Mouse (Mus musculus): Measurements from ENCODE around the gene Fggy. TPM values are rescaled to one million over a fixed set of nuclear protein-coding genes. Genes with fewer than 3 reads are reported as not detected.

The Fggy gene
- polyA plus RNA-seq, 1 experiment from 2014 or later, result 30.0 TPM

DNA sequence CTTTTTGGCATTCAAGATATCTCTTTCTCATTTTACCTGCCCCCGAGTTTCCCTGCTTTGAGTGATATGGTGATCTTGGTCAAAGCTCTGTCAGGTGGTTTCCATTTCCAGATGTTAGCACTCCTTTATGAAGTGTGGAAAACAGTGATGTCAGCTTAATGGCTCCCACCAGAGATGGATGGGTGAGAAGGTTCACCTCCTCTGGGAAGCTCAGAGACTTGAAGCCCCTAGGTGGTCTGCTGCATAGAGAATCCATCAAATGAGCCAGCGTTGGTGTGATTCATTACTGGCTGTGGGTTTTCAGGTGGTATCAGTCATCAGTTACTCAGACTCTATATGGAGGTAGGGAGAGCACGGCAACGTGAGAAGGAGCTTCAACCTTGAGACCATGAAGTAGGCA lies 44.5 kb downstream of the Fggy start:
- Histone ChIP-seq H3K4me2 (no peak overlapping the region), H3K9ac (no peak overlapping the region), H3K36me3 (no peaks in the 10 kb centered on the region), H3K4me3 (replicated peaks) (no peak overlapping the region), H3K9me3 (replicated peaks) (no peaks in the 10 kb centered on the region), H3K4me1 (peaks cover 2% of the 10 kb centered on the region; the same call in 1 of the 2 replicates), H3K27ac (no peak overlapping the region), H3K27me3 (no peaks in the 10 kb centered on the region)
- ATAC-seq (replicated peaks; ENCODE audit: low FRiP score), result no peak
- 57% methylated on average over 4 of the region's 4 CpGs for WGBS

GRCm38 (mm10) chr4:95603254-95603653 lies 45.9 kb downstream of the Fggy start:
- WGBS, result 28% methylated on average over 1 of the region's 1 CpGs
- H3K27me3 ChIP-seq, result no peaks in the 10 kb centered on the region
- H3K4me2 ChIP-seq, result no peak overlapping the region

GRCm38 (mm10) chr4:95610663-95611062 lies 53.4 kb downstream of the Fggy start:
- no peaks in the 10 kb centered on the region for H3K9me3 ChIP-seq (replicated peaks)
- no peak overlapping the region for H3K4me2 ChIP-seq
- H3K4me3 ChIP-seq (replicated peaks), result no peak overlapping the region
- H3K9ac ChIP-seq, result no peak overlapping the region
- no peak for ATAC-seq (replicated peaks; ENCODE audit: low FRiP score)
- H3K4me1 ChIP-seq, result no peaks in the 10 kb centered on the region
- H3K27me3 ChIP-seq, result no peaks in the 10 kb centered on the region
- 94% methylated on average over 1 of the region's 1 CpGs for WGBS
- no peak overlapping the region for H3K27ac ChIP-seq
- no peaks in the 10 kb centered on the region for H3K36me3 ChIP-seq

More at GRCm38 (mm10) chr4:95603254-95603653, 45.9 kb downstream of the Fggy start:
- Histone ChIP-seq H3K4me3 (replicated peaks) (no peak overlapping the region), H3K9me3 (replicated peaks) (no peaks in the 10 kb centered on the region), H3K9ac (no peak overlapping the region), H3K4me1 (peaks cover 2% of the 10 kb centered on the region; the same call in 1 of the 2 replicates), H3K36me3 (no peaks in the 10 kb centered on the region), H3K27ac (no peak overlapping the region)
- peak; percentile 71; the same call in 1 of the 2 replicates for ATAC-seq (replicated peaks; ENCODE audit: low FRiP score)

GRCm38 (mm10) chr4:95611390-95611789 lies 54.1 kb downstream of the Fggy start:
- H3K27ac ChIP-seq, result no peak overlapping the region
- 87% methylated on average over 6 of the region's 6 CpGs for WGBS

GRCm38 (mm10) chr4:95621046-95621445 lies 63.7 kb downstream of the Fggy start:
- Histone ChIP-seq H3K4me3 (replicated peaks) (no peak overlapping the region), H3K4me2 (no peak overlapping the region), H3K4me1 (peaks cover 5% of the 10 kb centered on the region), H3K27ac (no peak overlapping the region), H3K27me3 (no peaks in the 10 kb centered on the region), H3K36me3 (no peaks in the 10 kb centered on the region), H3K9me3 (replicated peaks) (no peaks in the 10 kb centered on the region), H3K9ac (no peak overlapping the region)
- ATAC-seq (replicated peaks; ENCODE audit: low FRiP score), result no peak
- WGBS, result 73% methylated on average over 3 of the region's 3 CpGs

More at GRCm38 (mm10) chr4:95611390-95611789, 54.1 kb downstream of the Fggy start:
- Histone ChIP-seq H3K27me3 (no peaks in the 10 kb centered on the region), H3K4me1 (no peaks in the 10 kb centered on the region), H3K4me3 (replicated peaks) (no peak overlapping the region), H3K9ac (no peak overlapping the region), H3K9me3 (replicated peaks) (no peaks in the 10 kb centered on the region), H3K36me3 (no peaks in the 10 kb centered on the region), H3K4me2 (no peak overlapping the region)
- no peak for ATAC-seq (replicated peaks; ENCODE audit: low FRiP score)

- Histone ChIP-seq H3K4me2 (no peak overlapping the region), H3K36me3 (no peaks in the 10 kb centered on the region), H3K9me3 (replicated peaks) (no peaks in the 10 kb centered on the region), H3K27me3 (no peaks in the 10 kb centered on the region), H3K4me1 (no peaks in the 10 kb centered on the region), H3K4me3 (replicated peaks) (no peak overlapping the region), H3K27ac (no peak overlapping the region), H3K9ac (no peak overlapping the region)
- ATAC-seq (replicated peaks; ENCODE audit: low FRiP score), result no peak
- 81% methylated on average over 3 of the region's 3 CpGs for WGBS
These were observed 67.4 kb downstream of the Fggy start for GRCm38 (mm10) chr4:95624696-95625095.

DNA sequence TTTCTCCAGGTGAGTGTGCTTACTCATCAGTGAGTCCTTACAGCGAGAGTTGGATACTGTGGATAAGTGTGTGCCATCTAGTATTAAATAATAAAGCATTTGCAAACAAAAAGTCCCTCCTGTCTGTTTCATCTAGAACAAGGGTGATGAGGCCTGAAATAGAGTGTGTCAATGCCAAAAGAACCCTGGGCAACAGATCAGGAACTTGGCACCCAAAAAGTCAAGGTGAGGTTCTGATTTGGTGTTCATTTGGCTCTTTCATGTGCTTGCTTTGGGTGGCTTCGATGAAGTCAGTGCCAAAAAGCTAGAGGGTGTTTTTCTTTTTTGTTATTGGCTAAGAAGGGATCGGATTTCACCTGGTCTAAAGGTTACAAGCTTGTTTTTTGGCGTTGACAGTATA lies 68.3 kb downstream of the Fggy start:
- Histone ChIP-seq H3K9me3 (replicated peaks) (no peaks in the 10 kb centered on the region), H3K9ac (no peak overlapping the region), H3K4me2 (no peak overlapping the region), H3K27ac (no peak overlapping the region), H3K4me1 (no peaks in the 10 kb centered on the region), H3K4me3 (replicated peaks) (no peak overlapping the region), H3K27me3 (no peaks in the 10 kb centered on the region), H3K36me3 (no peaks in the 10 kb centered on the region)
- WGBS, result 59% methylated on average over 4 of the region's 4 CpGs
- no peak for ATAC-seq (replicated peaks; ENCODE audit: low FRiP score)

DNA sequence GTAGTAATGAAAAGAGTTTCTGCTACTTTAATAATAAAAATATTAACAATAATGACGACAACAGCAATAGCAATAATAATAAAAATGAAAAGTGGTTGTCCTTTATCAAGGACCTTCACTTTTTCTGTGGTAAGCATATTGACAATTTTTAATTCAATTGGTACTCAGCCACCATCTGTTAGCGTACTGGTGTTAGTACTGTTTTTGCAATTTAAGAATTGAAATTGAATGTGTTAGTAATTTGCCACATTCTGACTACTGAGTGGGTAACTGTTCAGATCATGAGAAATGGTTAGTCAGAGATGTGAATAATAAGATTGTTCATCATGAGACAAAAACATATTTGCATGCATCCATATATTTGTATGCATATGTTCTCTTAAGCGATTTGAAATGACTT lies 68.9 kb downstream of the Fggy start:
- Histone ChIP-seq H3K9ac (no peak overlapping the region), H3K4me1 (no peaks in the 10 kb centered on the region), H3K27ac (no peak overlapping the region), H3K27me3 (no peaks in the 10 kb centered on the region), H3K4me2 (no peak overlapping the region), H3K4me3 (replicated peaks) (no peak overlapping the region), H3K9me3 (replicated peaks) (no peaks in the 10 kb centered on the region), H3K36me3 (no peaks in the 10 kb centered on the region)
- 92% methylated on average over 3 of the region's 3 CpGs for WGBS
- no peak for ATAC-seq (replicated peaks; ENCODE audit: low FRiP score)

DNA sequence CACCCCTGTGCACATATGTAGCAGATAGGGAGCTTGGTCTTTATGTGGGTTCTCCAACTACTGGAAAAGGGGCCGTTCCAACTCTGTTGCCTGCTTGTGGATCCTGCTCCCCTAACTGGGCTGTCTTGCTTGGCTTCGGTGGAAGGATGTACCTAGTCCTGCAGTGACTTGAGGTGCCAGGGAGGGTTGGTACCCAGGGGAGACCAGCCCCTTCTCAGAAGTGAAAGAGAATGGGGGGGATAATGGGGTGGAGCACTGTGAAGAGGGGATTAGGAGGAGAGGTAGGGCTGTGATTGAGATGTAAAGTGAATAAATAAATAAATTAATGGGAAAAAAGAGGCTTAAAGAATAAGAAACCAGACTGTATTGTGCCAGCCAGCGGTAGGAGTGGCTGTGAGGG lies 77.6 kb downstream of the Fggy start:
- H3K27me3 ChIP-seq, result no peaks in the 10 kb centered on the region
- H3K36me3 ChIP-seq, result no peaks in the 10 kb centered on the region
- no peak overlapping the region for H3K4me3 ChIP-seq (replicated peaks)
- ATAC-seq (replicated peaks; ENCODE audit: low FRiP score), result no peak
- H3K9me3 ChIP-seq (replicated peaks), result no peaks in the 10 kb centered on the region
- no peak overlapping the region for H3K4me2 ChIP-seq
- WGBS, result 86% methylated on average over 3 of the region's 3 CpGs
- H3K9ac ChIP-seq, result no peak overlapping the region
- H3K27ac ChIP-seq, result no peak overlapping the region
- peaks cover 15% of the 10 kb centered on the region for H3K4me1 ChIP-seq

- H3K4me3 ChIP-seq (replicated peaks), result no peak overlapping the region
- peaks cover 15% of the 10 kb centered on the region for H3K4me1 ChIP-seq
- no peaks in the 10 kb centered on the region for H3K27me3 ChIP-seq
- H3K4me2 ChIP-seq, result no peak overlapping the region
- no peaks in the 10 kb centered on the region for H3K36me3 ChIP-seq
- 39% methylated on average over 6 of the region's 7 CpGs for WGBS
- 0 out of 2 replicates have a peak, but pooled peaks have one; percentile 46 for ATAC-seq (replicated peaks; ENCODE audit: low FRiP score)
- no peak overlapping the region for H3K9ac ChIP-seq
- H3K9me3 ChIP-seq (replicated peaks), result no peaks in the 10 kb centered on the region
- peak overlapping the region; percentile 68 for H3K27ac ChIP-seq
These were observed 79.8 kb downstream of the Fggy start for GRCm38 (mm10) chr4:95636937-95637749.

DNA sequence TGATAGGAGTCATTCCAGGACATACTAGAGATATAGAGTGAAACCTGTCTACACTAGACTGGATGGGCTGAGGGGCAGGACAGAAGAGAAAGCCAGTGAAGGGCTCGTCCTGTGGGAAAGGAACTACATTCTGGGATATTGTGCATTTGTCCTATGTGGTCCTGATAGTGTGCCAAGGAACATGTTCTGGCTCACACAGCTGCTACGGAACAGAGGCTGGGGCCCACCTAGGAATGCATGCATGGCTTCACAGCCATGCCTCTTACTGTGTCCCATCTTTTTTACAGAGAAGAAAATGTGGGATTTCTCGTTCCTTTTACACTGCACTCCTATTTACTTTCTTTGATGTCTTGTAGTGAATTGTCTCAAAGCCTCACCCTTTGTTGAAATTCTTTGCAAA lies 80.8 kb downstream of the Fggy start:
- ATAC-seq (replicated peaks; ENCODE audit: low FRiP score), result no peak
- Histone ChIP-seq H3K4me2 (no peak overlapping the region), H3K4me1 (peaks cover 15% of the 10 kb centered on the region), H3K27me3 (no peaks in the 10 kb centered on the region), H3K36me3 (no peaks in the 10 kb centered on the region), H3K4me3 (replicated peaks) (no peak overlapping the region), H3K9ac (no peak overlapping the region), H3K27ac (no peak overlapping the region), H3K9me3 (replicated peaks) (no peaks in the 10 kb centered on the region)
- WGBS, result 74% methylated on average over 3 of the region's 3 CpGs

DNA sequence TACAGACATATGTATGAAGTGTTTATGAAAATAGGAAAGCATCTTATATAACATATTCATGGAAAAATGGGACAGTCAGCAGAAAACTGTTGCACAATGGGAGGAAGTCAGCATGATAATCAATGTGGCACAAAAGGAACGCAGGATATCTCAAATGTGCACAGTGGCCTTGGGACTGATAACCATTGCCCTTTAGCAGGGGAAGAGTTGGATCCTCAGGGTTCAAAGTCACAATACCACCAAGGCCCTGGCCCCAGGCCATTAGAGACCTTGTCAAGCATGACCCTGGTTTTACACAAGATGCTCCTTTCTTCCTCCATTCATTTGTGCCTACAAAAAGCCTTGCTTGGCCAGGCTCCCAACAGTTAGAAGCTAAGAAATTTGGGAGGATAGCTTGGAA lies 83.5 kb downstream of the Fggy start:
- Histone ChIP-seq H3K4me1 (peaks cover 15% of the 10 kb centered on the region), H3K4me2 (no peak overlapping the region), H3K9ac (no peak overlapping the region), H3K9me3 (replicated peaks) (no peaks in the 10 kb centered on the region), H3K36me3 (no peaks in the 10 kb centered on the region), H3K4me3 (replicated peaks) (no peak overlapping the region), H3K27ac (no peak overlapping the region), H3K27me3 (no peaks in the 10 kb centered on the region)
- WGBS, result 75% methylated on average over 1 of the region's 1 CpGs
- no peak for ATAC-seq (replicated peaks; ENCODE audit: low FRiP score)

- no peaks in the 10 kb centered on the region for H3K9me3 ChIP-seq (replicated peaks)
- H3K4me2 ChIP-seq, result no peak overlapping the region
- H3K4me1 ChIP-seq, result no peaks in the 10 kb centered on the region
- no peaks in the 10 kb centered on the region for H3K36me3 ChIP-seq
- ATAC-seq (replicated peaks; ENCODE audit: low FRiP score), result peak; percentile 78
- H3K4me3 ChIP-seq (replicated peaks), result no peak overlapping the region
- 38% methylated on average over 5 of the region's 5 CpGs for WGBS
- no peaks in the 10 kb centered on the region for H3K27me3 ChIP-seq
- H3K27ac ChIP-seq, result no peak overlapping the region
- no peak overlapping the region for H3K9ac ChIP-seq
These were observed 86.7 kb downstream of the Fggy start for GRCm38 (mm10) chr4:95644048-95644447.

All from kidney, embryonic 15.5 days (tissue).